Mouse (Mus musculus) layer of hippocampus, adult 8-10 months (tissue): ENCODE results near the gene Pgghg. TPM values are rescaled to one million over a fixed set of nuclear protein-coding genes. Genes with fewer than 3 reads are reported as not detected.

Experiments
- DNase-seq, 2 experiments: peaks; one replicate each; pipeline ENCODE4 v3.0.0; 2022; ENCODE audit warnings: low spot score in 2 of 2
- total RNA-seq, 4 experiments: library from RNA; stranded (reverse); gene quantifications; 2 replicates each; pipeline ENCODE4 v1.2.4; 2022

Gene Pgghg
- total RNA-seq, 4 experiments from 2014 or later, result 3.6 to 6.3 (median 4.9) TPM

GRCm38 (mm10) chr7:140989022-140989421 is 47.8 kb downstream of the Pgghg start:
- no peak for DNase-seq

- no peak for DNase-seq
Observed at GRCm38 (mm10) chr7:140990185-140990584, 49.0 kb downstream of the Pgghg start.

GRCm38 (mm10) chr7:140990622-140991021 is 49.4 kb downstream of the Pgghg start:
- DNase-seq, result no peak

- DNase-seq, result no peak
Observed at GRCm38 (mm10) chr7:140991117-140991689, 50.0 kb downstream of the Pgghg start.

Other genes starting within 250 kb of the Pgghg start
- gene Olfr541, start 244.1 kb upstream of the Pgghg start, total RNA-seq, result under 1 TPM in 1 of 4 experiments, not detected in 3; 0.23 TPM
- under 1 TPM in 1 of 4 experiments, not detected in 3; 0.35 TPM for gene Cyp2e1, start 177.7 kb upstream of the Pgghg start, total RNA-seq
- gene Syce1, start 153.5 kb upstream of the Pgghg start, total RNA-seq, result under 1 TPM in 3 of 4 experiments, not detected in 1; 0.43 to 0.72 (median 0.63) TPM
- 10 to 100 TPM; 16.3 to 17.8 (median 16.7) TPM for gene Zfp941, start 119.2 kb upstream of the Pgghg start, total RNA-seq
- 1 to 10 TPM; 2.3 to 3.6 (median 2.6) TPM for gene Urah, start 106.4 kb upstream of the Pgghg start, total RNA-seq
- not detected for gene Scgb1c1, start 95.8 kb upstream of the Pgghg start, total RNA-seq
- not detected for gene Odf3, start 93.6 kb upstream of the Pgghg start, total RNA-seq
- 1 to 10 TPM in 1 of 4 experiments, under 1 TPM in 2, not detected in 1; 0.43 to 1.5 (median 0.85) TPM for gene Gm45785, start 85.1 kb upstream of the Pgghg start, total RNA-seq
- gene Ric8a, start 84.4 kb upstream of the Pgghg start, total RNA-seq, result 10 to 100 TPM; 74.6 to 79.7 (median 77.3) TPM
- 10 to 100 TPM; 24.8 to 28.6 (median 26.2) TPM for gene Bet1l, start 83.8 kb upstream of the Pgghg start, total RNA-seq
- 100 to 1,000 TPM; 105 to 120 (median 119) TPM for gene Psmd13, start 59.4 kb upstream of the Pgghg start, total RNA-seq
- gene Sirt3, start 59.1 kb upstream of the Pgghg start, total RNA-seq, result 10 to 100 TPM; 65.3 to 73.7 (median 70.3) TPM
- gene Cox8b, start 40.9 kb upstream of the Pgghg start, total RNA-seq, result 1 to 10 TPM in 3 of 4 experiments, not detected in 1; 1.8 to 2.3 (median 1.9) TPM
- gene Nlrp6, start 20.5 kb upstream of the Pgghg start, total RNA-seq, result under 1 TPM; 0.49 to 0.64 (median 0.59) TPM
- gene Ifitm5, start 8.9 kb downstream of the Pgghg start, total RNA-seq, result not detected
- gene Gm45717, start 14.5 kb downstream of the Pgghg start, total RNA-seq, result not detected
- 10 to 100 TPM; 13.8 to 19.4 (median 17.2) TPM for gene Ifitm2, start 14.6 kb downstream of the Pgghg start, total RNA-seq
- gene Ifitm1, start 25.8 kb downstream of the Pgghg start, total RNA-seq, result 1 to 10 TPM; 2.5 to 5.1 (median 2.7) TPM
- gene Ifitm3, start 69.4 kb downstream of the Pgghg start, total RNA-seq, result 10 to 100 TPM in 3 of 4 experiments, 1 to 10 TPM in 1; 9.0 to 40.6 (median 20.8) TPM
- 1 to 10 TPM in 1 of 4 experiments, not detected in 3; 1.1 TPM for gene Ifitm6, start 76.5 kb downstream of the Pgghg start, total RNA-seq
- not detected for gene Gm17387, start 87.7 kb downstream of the Pgghg start, total RNA-seq
- gene B4galnt4, start 119.7 kb downstream of the Pgghg start, total RNA-seq, result 10 to 100 TPM; 72.5 to 87.3 (median 78.8) TPM
- not detected for gene Pkp3, start 136.8 kb downstream of the Pgghg start, total RNA-seq
- 1 to 10 TPM; 2.6 to 3.1 (median 2.9) TPM for gene Sigirr, start 159.2 kb downstream of the Pgghg start, total RNA-seq
- not detected for gene Ano9, start 176.4 kb downstream of the Pgghg start, total RNA-seq
- 10 to 100 TPM; 39.5 to 57.5 (median 54.0) TPM for gene Ptdss2, start 181.0 kb downstream of the Pgghg start, total RNA-seq
- 10 to 100 TPM; 37.5 to 49.4 (median 42.2) TPM for gene Rnh1, start 231.5 kb downstream of the Pgghg start, total RNA-seq